Mouse (Mus musculus): ENCODE data around the gene Wnt9b. TPM values are rescaled to one million over a fixed set of nuclear protein-coding genes. Genes with fewer than 3 reads are reported as not detected.

Wnt9b gene
- total RNA-seq, 2 experiments from 2014 or later: 0.42 to 0.62 TPM

- no peak for DNase-seq (ENCODE audit: extremely low spot score in 1 of 2, low spot score in 1 of 2)
Observed at GRCm38 (mm10) chr11:103733069-103733468, 16.6 kb downstream of the Wnt9b start.

- no peak for DNase-seq (ENCODE audit: extremely low spot score in 1 of 2, low spot score in 1 of 2)
Observed at GRCm38 (mm10) chr11:103732306-103732705, 17.3 kb downstream of the Wnt9b start.

GRCm38 (mm10) chr11:103731594-103731993 lies 18.0 kb downstream of the Wnt9b start:
- DNase-seq (ENCODE audit: extremely low spot score in 1 of 2, low spot score in 1 of 2): no peak

GRCm38 (mm10) chr11:103729282-103729985 lies 20.2 kb downstream of the Wnt9b start:
- no peak for DNase-seq (ENCODE audit: extremely low spot score in 1 of 2, low spot score in 1 of 2)

GRCm38 (mm10) chr11:103724331-103724771 lies 25.3 kb downstream of the Wnt9b start:
- no peak for DNase-seq (ENCODE audit: extremely low spot score in 1 of 2, low spot score in 1 of 2)

GRCm38 (mm10) chr11:103722040-103722481 lies 27.6 kb downstream of the Wnt9b start:
- DNase-seq (ENCODE audit: extremely low spot score in 1 of 2, low spot score in 1 of 2): no peak

- DNase-seq (ENCODE audit: extremely low spot score in 1 of 2, low spot score in 1 of 2): peak in 1 of 2 experiments; percentile 39
Observed at GRCm38 (mm10) chr11:103721468-103722039, 28.1 kb downstream of the Wnt9b start.

GRCm38 (mm10) chr11:103719436-103719835 lies 30.2 kb downstream of the Wnt9b start:
- DNase-seq (ENCODE audit: extremely low spot score in 1 of 2, low spot score in 1 of 2): no peak

- no peak for DNase-seq (ENCODE audit: extremely low spot score in 1 of 2, low spot score in 1 of 2)
Observed at GRCm38 (mm10) chr11:103716971-103717370, 32.6 kb downstream of the Wnt9b start.

GRCm38 (mm10) chr11:103714074-103714473 lies 35.5 kb downstream of the Wnt9b start:
- no peak for DNase-seq (ENCODE audit: extremely low spot score in 1 of 2, low spot score in 1 of 2)

- no peak for DNase-seq (ENCODE audit: extremely low spot score in 1 of 2, low spot score in 1 of 2)
Observed at GRCm38 (mm10) chr11:103711851-103712587, 37.6 kb downstream of the Wnt9b start.

- DNase-seq (ENCODE audit: extremely low spot score in 1 of 2, low spot score in 1 of 2): no peak
Observed at GRCm38 (mm10) chr11:103709982-103710381, 39.6 kb downstream of the Wnt9b start.

GRCm38 (mm10) chr11:103707005-103707404 lies 42.6 kb downstream of the Wnt9b start:
- DNase-seq (ENCODE audit: extremely low spot score in 1 of 2, low spot score in 1 of 2): no peak

- no peak for DNase-seq (ENCODE audit: extremely low spot score in 1 of 2, low spot score in 1 of 2)
Observed at GRCm38 (mm10) chr11:103698226-103698625, 51.4 kb downstream of the Wnt9b start.

GRCm38 (mm10) chr11:103697565-103698176 lies 52.0 kb downstream of the Wnt9b start, which contains the start of gene Gosr2:
Gene Gosr2, minus strand, starts transcription at chr11:103697898.
- peak; percentile 74 to 91 for DNase-seq (ENCODE audit: extremely low spot score in 1 of 2, low spot score in 1 of 2)

GRCm38 (mm10) chr11:103696851-103697564 lies 52.6 kb downstream of the Wnt9b start:
- no peak for DNase-seq (ENCODE audit: extremely low spot score in 1 of 2, low spot score in 1 of 2)

- DNase-seq (ENCODE audit: extremely low spot score in 1 of 2, low spot score in 1 of 2): no peak
Observed at GRCm38 (mm10) chr11:103693241-103693640, 56.4 kb downstream of the Wnt9b start.

GRCm38 (mm10) chr11:103691036-103691435 lies 58.6 kb downstream of the Wnt9b start:
- no peak for DNase-seq (ENCODE audit: extremely low spot score in 1 of 2, low spot score in 1 of 2)

- DNase-seq (ENCODE audit: extremely low spot score in 1 of 2, low spot score in 1 of 2): no peak
Observed at GRCm38 (mm10) chr11:103688980-103689378, 60.6 kb downstream of the Wnt9b start.
